Mouse (Mus musculus) heart, embryonic 14.5 days (tissue): ENCODE results near the gene H2-M2. TPM values are rescaled to one million over a fixed set of nuclear protein-coding genes. Genes with fewer than 3 reads are reported as not detected.

ENCODE experiments used
- polyA plus RNA-seq: library from polyadenylated mRNA; unstranded; fragments of >200 nt; fragmentation: Nextera tagmentation; extraction: Ambion mirVana; gene quantifications from 2 replicates; pipeline ENCODE4 v1.2.1, GENCODE M21; 2014

Gene H2-M2
- polyA plus RNA-seq, 1 experiment from 2014 or later, result not detected

Other genes with a start within 250 kb of the H2-M2 start
- gene Olfr97, start 246.2 kb downstream of the H2-M2 start, polyA plus RNA-seq, result not detected in 2 replicates
- gene Olfr98, start 219.8 kb downstream of the H2-M2 start, polyA plus RNA-seq, result not detected in 2 replicates
- 1.1 and 2.1 TPM in 2 replicates for gene H2-M3, start 213.3 kb downstream of the H2-M2 start, polyA plus RNA-seq
- not detected in 2 replicates for gene Olfr99, start 200.1 kb downstream of the H2-M2 start, polyA plus RNA-seq
- gene Olfr101, start 179.2 kb downstream of the H2-M2 start, polyA plus RNA-seq, result not detected in 2 replicates
- gene Olfr102, start 166.5 kb downstream of the H2-M2 start, polyA plus RNA-seq, result not detected in 2 replicates
- not detected in 2 replicates for gene Olfr103, start 143.9 kb downstream of the H2-M2 start, polyA plus RNA-seq
- gene Olfr104-ps, start 124.0 kb downstream of the H2-M2 start, polyA plus RNA-seq, result not detected in 2 replicates
- gene Olfr105-ps, start 104.5 kb downstream of the H2-M2 start, polyA plus RNA-seq, result not detected in 2 replicates
- gene Olfr106-ps, start 93.2 kb downstream of the H2-M2 start, polyA plus RNA-seq, result not detected in 2 replicates
- not detected in 2 replicates for gene Olfr107, start 84.3 kb downstream of the H2-M2 start, polyA plus RNA-seq
- gene Olfr108, start 38.1 kb downstream of the H2-M2 start, polyA plus RNA-seq, result not detected in 2 replicates
- not detected in 2 replicates for gene Olfr109, start 24.6 kb downstream of the H2-M2 start, polyA plus RNA-seq
- not detected in 2 replicates for gene Olfr110, start 8.9 kb upstream of the H2-M2 start, polyA plus RNA-seq
- gene Olfr111, start 24.5 kb upstream of the H2-M2 start, polyA plus RNA-seq, result 0.08 TPM in 1 of 2 replicates, not detected in the other
- not detected in 2 replicates for gene Olfr112, start 85.9 kb upstream of the H2-M2 start, polyA plus RNA-seq
- gene Olfr113, start 94.1 kb upstream of the H2-M2 start, polyA plus RNA-seq, result not detected in 2 replicates
- gene Olfr114, start 109.2 kb upstream of the H2-M2 start, polyA plus RNA-seq, result not detected in 2 replicates
- gene Olfr115, start 143.6 kb upstream of the H2-M2 start, polyA plus RNA-seq, result not detected in 2 replicates
- gene Olfr116, start 143.6 kb upstream of the H2-M2 start, polyA plus RNA-seq, result not detected in 2 replicates
- not detected in 2 replicates for gene Olfr117, start 180.2 kb upstream of the H2-M2 start, polyA plus RNA-seq
- gene Olfr118, start 183.4 kb upstream of the H2-M2 start, polyA plus RNA-seq, result not detected in 2 replicates
- gene Olfr119, start 213.0 kb upstream of the H2-M2 start, polyA plus RNA-seq, result not detected in 2 replicates
- not detected in 2 replicates for gene Olfr120, start 238.3 kb upstream of the H2-M2 start, polyA plus RNA-seq